Mouse (Mus musculus): ENCODE results near the gene Sumo1.

GRCm38 (mm10) chr1:59578770-59579169, 91.9 kb downstream of the Sumo1 start:
- TF ChIP-seq CTCF (IDR thresholded peaks at IDR 0.05; ENCODE audit: control insufficient read depth, insufficient read depth, insufficient replicate concordance, low read depth, low read length) (no peak), POLR2A (IDR thresholded peaks at IDR 0.05; ENCODE audit: control insufficient read depth, low read depth, low read length) (no peak)

Data from testis, adult 2 months (tissue).